10 mouse cellular contexts compared by ENCODE assay signal in genomic region chr17:65701797-65702566, GRCm38 (mm10).
A peak's percentile ranks its signal among the peaks of the same experiment; 100 is the strongest.
DNase-seq lines count a peak whose midpoint lies in the region; ATAC-seq and TF ChIP-seq lines count a peak whose summit lies in the region.
"Had no signal": no experiment of that assay in that cellular context is flagged by ENCODE, and none has a peak within 500 bp of the region (broad histone marks: within the 10 kb centered on the region; RNA-seq: fewer than 3 reads in every experiment).

No protein-coding gene starts in this region.

- H3K9me3 ChIP-seq in neural tube, embryonic 11.5 days (ENCODE audit: control insufficient read depth, low read length): no peaks in the 10 kb centered on the region
- no peaks in the 10 kb centered on the region for H3K9me3 ChIP-seq in heart, embryonic 10.5 days
- no peaks in the 10 kb centered on the region for H3K9me3 ChIP-seq in kidney, embryonic 14.5 days (ENCODE audit: control insufficient read depth, low read length)
- no peaks in the 10 kb centered on the region for H3K9me3 ChIP-seq in limb, embryonic 15.5 days
- H3K9me3 ChIP-seq: liver, embryonic 15.5 days had no signal

- H3K36me3 ChIP-seq in neural tube, embryonic 11.5 days (ENCODE audit: control insufficient read depth, insufficient read depth, low read length): no peaks in the 10 kb centered on the region
- no peaks in the 10 kb centered on the region; the same call in 1 of the 2 replicates for H3K36me3 ChIP-seq in heart, embryonic 10.5 days
- no peaks in the 10 kb centered on the region for H3K36me3 ChIP-seq in kidney, embryonic 14.5 days (ENCODE audit: control insufficient read depth, insufficient read depth, low read length)
- H3K36me3 ChIP-seq in limb, embryonic 15.5 days: no peaks in the 10 kb centered on the region
- H3K36me3 ChIP-seq: liver, embryonic 15.5 days had no signal

- no peak overlapping the region for H3K4me2 ChIP-seq in neural tube, embryonic 11.5 days (ENCODE audit: low read depth)
- no peak overlapping the region for H3K4me2 ChIP-seq in kidney, embryonic 14.5 days (replicated peaks; ENCODE audit: low read depth, low read length)
- H3K4me2 ChIP-seq in limb, embryonic 15.5 days: peak overlapping the region; percentile 23
- H3K4me2 ChIP-seq: liver, embryonic 15.5 days had no signal

- peak; percentile 66 for DNase-seq in neural tube, embryonic 11.5 days (ENCODE audit: low spot score)
- DNase-seq in neural tube, embryonic 10.5 days (ENCODE audit: extremely low spot score, low spot score): no peak
- DNase-seq in heart, embryonic 10.5 days (ENCODE audit: low spot score): peak; percentile 77
- DNase-seq in retina, postnatal 1 day: peak; percentile 74
- DNase-seq in spleen, postnatal 14 days (ENCODE audit: low spot score in 2 of 2): no peak

- H3K4me3 ChIP-seq in neural tube, embryonic 11.5 days (ENCODE audit: low read depth, low read length): no peak overlapping the region
- H3K4me3 ChIP-seq in embryonic fibroblast, embryonic 13.5 days (ENCODE audit: insufficient read depth, low read length): no peak overlapping the region
- H3K4me3 ChIP-seq in heart, embryonic 10.5 days: no peak overlapping the region
- H3K4me3 ChIP-seq in kidney, embryonic 14.5 days (ENCODE audit: low read length): no peak overlapping the region
- H3K4me3 ChIP-seq in limb, embryonic 15.5 days: no peak overlapping the region
- H3K4me3 ChIP-seq: liver, embryonic 15.5 days had no signal

- ATAC-seq in neural tube, embryonic 11.5 days (ENCODE audit: insufficient read depth, low FRiP score, low TSS enrichment): no peak
- no peak for ATAC-seq in kidney, embryonic 14.5 days (ENCODE audit: low FRiP score, low TSS enrichment)
- peak; percentile 79 for ATAC-seq in limb, embryonic 15.5 days (ENCODE audit: insufficient number of reproducible peaks, low FRiP score, low TSS enrichment, low read depth)

- H3K9ac ChIP-seq in neural tube, embryonic 11.5 days (ENCODE audit: low read length): no peak overlapping the region
- H3K9ac ChIP-seq in kidney, embryonic 14.5 days (ENCODE audit: low read depth, low read length): no peak overlapping the region
- H3K9ac ChIP-seq in limb, embryonic 15.5 days: no peak overlapping the region
- H3K9ac ChIP-seq: liver, embryonic 15.5 days had no signal

- peaks cover 11% of the 10 kb centered on the region for H3K4me1 ChIP-seq in neural tube, embryonic 11.5 days (ENCODE audit: control insufficient read depth, insufficient read depth, low read length)
- H3K4me1 ChIP-seq in embryonic fibroblast, embryonic 13.5 days (ENCODE audit: control insufficient read depth, insufficient read depth, low read length): peaks cover 17% of the 10 kb centered on the region
- H3K4me1 ChIP-seq in heart, embryonic 10.5 days: peaks cover 15% of the 10 kb centered on the region
- H3K4me1 ChIP-seq in kidney, embryonic 14.5 days (ENCODE audit: control insufficient read depth, insufficient read depth, low read length): 0 out of 2 replicates have a peak, but pooled peaks cover 8% of the 10 kb centered on the region
- peaks cover 32% of the 10 kb centered on the region for H3K4me1 ChIP-seq in limb, embryonic 15.5 days
- H3K4me1 ChIP-seq: liver, embryonic 15.5 days had no signal

- TF ChIP-seq POLR2A in embryonic fibroblast, embryonic 13.5 days (IDR thresholded peaks at IDR 0.05; ENCODE audit: low read depth, low read length): no peak

- 51% methylated on average over 13 of the region's 13 CpGs for WGBS in neural tube, embryonic 11.5 days
- 66% methylated on average over 13 of the region's 13 CpGs for WGBS in heart, embryonic 10.5 days
- WGBS in kidney, embryonic 14.5 days: 62% methylated on average over 13 of the region's 13 CpGs
- 29% methylated on average over 13 of the region's 13 CpGs for WGBS in limb, embryonic 15.5 days

- peak overlapping the region; percentile 73 for H3K27ac ChIP-seq in neural tube, embryonic 11.5 days (ENCODE audit: low read depth, low read length)
- H3K27ac ChIP-seq in embryonic fibroblast, embryonic 13.5 days (ENCODE audit: insufficient read depth, low read length): peak overlapping the region; percentile 98
- H3K27ac ChIP-seq in heart, embryonic 10.5 days: peak overlapping the region; percentile 70; the same call in 1 of the 2 replicates
- H3K27ac ChIP-seq in kidney, embryonic 14.5 days (ENCODE audit: low read depth, low read length): peak overlapping the region; percentile 71; the same call in 1 of the 2 replicates
- peak overlapping the region; percentile 87 for H3K27ac ChIP-seq in limb, embryonic 15.5 days
- H3K27ac ChIP-seq: liver, embryonic 15.5 days had no signal

- H3K27me3 ChIP-seq in neural tube, embryonic 11.5 days (ENCODE audit: control insufficient read depth, insufficient read depth, low read length): no peaks in the 10 kb centered on the region
- no peaks in the 10 kb centered on the region for H3K27me3 ChIP-seq in heart, embryonic 10.5 days (ENCODE audit: insufficient read depth, poor library complexity, severe bottlenecking)
- no peaks in the 10 kb centered on the region for H3K27me3 ChIP-seq in kidney, embryonic 14.5 days (ENCODE audit: control insufficient read depth, insufficient read depth, low read length)
- no peaks in the 10 kb centered on the region for H3K27me3 ChIP-seq in limb, embryonic 15.5 days
- H3K27me3 ChIP-seq: CH12.LX; liver, embryonic 15.5 days had no signal

- no peak for TF ChIP-seq CTCF in embryonic fibroblast, embryonic 13.5 days (IDR thresholded peaks at IDR 0.05; ENCODE audit: borderline replicate concordance, insufficient read depth, low read length)

Comparison
In these comparisons a context has a peak if more than half of its experiments do, and no peak if none do; other contexts are left out.
1. DNase-seq: peak in neural tube, embryonic 11.5 days (single experiment), heart, embryonic 10.5 days (single experiment) and retina, postnatal 1 day (single experiment); none in neural tube, embryonic 10.5 days (single experiment) and spleen, postnatal 14 days (0 of 2).
2. Peak in every context shown above with its lines, with median percentiles within 50 percentile points of each other: H3K27ac ChIP-seq.